Mouse (Mus musculus): ENCODE data around the gene Vmn1r35.
"Not testable (repeated sequence)": the region's sequence is repeated elsewhere in the genome, so short reads cannot be mapped to it uniquely, and the experiment has no call there.

Gene Vmn1r35

DNA sequence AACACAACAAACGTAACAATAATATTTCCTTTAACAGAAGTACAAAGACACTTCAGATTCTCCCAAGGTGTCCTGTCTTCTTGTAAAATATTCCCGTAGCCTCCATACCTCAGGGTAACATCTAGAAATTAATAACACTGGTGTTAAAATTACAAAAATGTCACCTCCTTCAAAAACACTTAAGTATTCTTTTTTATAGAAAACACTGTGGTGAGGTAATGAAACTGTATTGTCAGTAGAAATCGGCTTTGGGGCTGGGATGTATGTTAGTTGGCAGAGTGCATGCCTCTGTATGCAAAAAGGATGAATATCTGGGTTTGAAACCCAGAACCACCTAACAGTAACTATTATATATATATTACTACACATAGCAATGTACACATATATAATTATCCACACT, at the start of gene Vmn1r35:
Vmn1r35 (minus strand) TSS at position 101 of the 400 bp plus-strand sequence.
- no peak for DNase-seq

DNA sequence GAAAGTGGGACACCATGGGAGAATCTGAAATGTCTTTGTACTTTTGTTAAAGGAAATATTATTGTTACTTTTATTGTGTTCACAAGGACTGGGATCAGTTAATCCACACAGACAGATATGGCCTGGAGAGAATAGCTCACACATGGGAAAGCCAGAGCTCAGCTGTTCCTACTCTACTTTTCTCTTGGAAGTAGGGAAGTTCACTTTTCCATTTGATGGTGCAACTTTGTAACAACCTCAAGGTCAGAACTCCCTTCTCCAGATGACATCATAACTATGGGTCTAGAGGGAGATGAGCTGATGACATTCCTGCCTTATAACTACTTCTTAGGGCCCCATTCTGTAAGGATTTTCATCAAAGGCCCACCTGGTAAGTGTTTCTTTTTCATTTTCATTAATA, 43.4 kb upstream of the Vmn1r35 start, which contains the start of gene Vmn1r37:
Vmn1r37 (plus strand) TSS at position 301 of the 400 bp plus-strand sequence.
- not testable (repeated sequence) for DNase-seq

DNA sequence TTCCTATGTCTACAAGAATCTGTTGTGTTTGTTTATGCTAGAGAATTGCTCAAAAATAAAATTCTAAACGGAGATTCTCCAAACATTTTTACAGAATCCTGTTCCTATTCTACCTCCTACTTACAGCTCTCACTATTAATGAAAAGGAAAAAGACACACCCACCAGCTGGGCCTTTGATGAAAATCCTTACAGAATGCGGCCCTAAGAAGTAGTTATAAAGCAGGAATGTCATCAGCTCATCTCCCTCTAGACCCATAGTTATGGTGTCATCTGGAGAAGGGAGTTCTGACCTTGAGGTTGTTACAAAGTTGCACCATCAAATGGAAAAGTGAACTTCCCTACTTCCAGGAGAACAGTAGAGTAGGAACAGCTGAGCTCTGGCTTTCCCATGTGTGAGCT, 33.4 kb upstream of the Vmn1r35 start, which contains the start of gene Vmn1r36:
Vmn1r36 (minus strand) TSS at position 101 of the 400 bp plus-strand sequence.
- not testable (repeated sequence) for DNase-seq

GRCm38 (mm10) chr6:66713854-66714253, 28.1 kb upstream of the Vmn1r35 start:
- no peak for DNase-seq

- no peak for DNase-seq
Measured at GRCm38 (mm10) chr6:66708901-66709300, 23.2 kb upstream of the Vmn1r35 start.

DNA sequence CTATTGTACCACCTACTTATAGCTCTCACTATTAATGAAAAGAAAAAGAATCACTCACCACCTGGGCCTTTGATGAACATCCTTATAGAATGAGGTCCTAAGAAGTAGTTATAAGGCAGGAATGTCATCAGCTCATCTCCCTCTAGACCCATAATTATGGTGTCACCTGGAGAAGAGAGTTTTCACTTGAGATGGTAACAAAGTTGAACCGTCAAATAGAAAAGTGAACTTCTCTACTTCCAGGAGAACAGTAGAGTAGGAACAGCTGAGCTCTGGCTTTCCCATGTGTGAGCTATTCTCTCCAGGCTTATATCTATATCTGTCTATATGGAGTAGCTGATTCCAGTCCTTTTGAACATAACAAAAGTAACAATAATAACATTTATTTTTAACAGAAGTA, 41.9 kb downstream of the Vmn1r35 start, which contains the start of gene Vmn1r34:
Vmn1r34 (minus strand) TSS at position 101 of the 400 bp plus-strand sequence.
- DNase-seq: no peak
